Mouse (Mus musculus) kidney, embryonic 15.5 days (tissue): ENCODE measurements around the gene Gm21897. TPM values are rescaled to one million over a fixed set of nuclear protein-coding genes. Genes with fewer than 3 reads are reported as not detected.
A peak's percentile ranks its signal among the peaks of the same experiment; 100 is the strongest.
"Not testable (repeated sequence)": the region's sequence is repeated elsewhere in the genome, so short reads cannot be mapped to it uniquely, and the experiment has no call there.

Source experiments
- ATAC-seq: fragments of 200-750 bp; cut with Nextera tagmentation; replicated peaks from 2 replicates; pipeline ENCODE4 v1.8.0; 2017; ENCODE audit warnings: moderate TSS enrichment; ENCODE audit not compliant: low FRiP score
- H3K27ac ChIP-seq: fragments of 300-500 bp; sonication (generic); 2 replicates; pipeline ENCODE4 v1.5.1; 2015; ENCODE audit warnings: mild to moderate bottlenecking, inconsistent platforms
- H3K27me3 ChIP-seq: fragments of 300-500 bp; sonication (generic); 2 replicates; pipeline ENCODE4 v1.6.1; 2015; ENCODE audit warnings: inconsistent platforms
- H3K36me3 ChIP-seq: fragments of 300-500 bp; sonication (generic); 2 replicates; pipeline ENCODE4 v1.6.1; 2015; ENCODE audit warnings: inconsistent platforms
- H3K4me1 ChIP-seq: fragments of 300-500 bp; sonication (generic); 2 replicates; pipeline ENCODE4 v1.6.1; 2015; ENCODE audit warnings: inconsistent platforms
- H3K4me2 ChIP-seq: fragments of 300-500 bp; sonication (generic); 2 replicates; pipeline ENCODE4 v1.6.1; 2015; ENCODE audit warnings: moderate library complexity, mild to moderate bottlenecking, inconsistent platforms
- H3K4me3 ChIP-seq: fragments of 300-500 bp; sonication (generic); replicated peaks from 2 replicates; pipeline ENCODE4 v1.5.1; 2015; ENCODE audit warnings: mild to moderate bottlenecking, inconsistent platforms
- H3K9ac ChIP-seq: fragments of 300-500 bp; sonication (generic); 2 replicates; pipeline ENCODE4 v1.6.1; 2015; ENCODE audit warnings: mild to moderate bottlenecking, inconsistent platforms
- H3K9me3 ChIP-seq: fragments of 300-500 bp; sonication (generic); replicated peaks from 2 replicates; pipeline ENCODE4 v1.6.1; 2016; ENCODE audit warnings: inconsistent platforms
- WGBS: fragments of 180-500 bp; shearing (Covaris S2); methylation state at CpG from one replicate; pipeline ENCODE4 v1.1.7; 2015; ENCODE audit warnings: mixed read lengths; 5-methylcytosine and 5-hydroxymethylcytosine counted together
- polyA plus RNA-seq: library from polyadenylated mRNA; unstranded; fragments of >200 nt; fragmentation: Nextera tagmentation; extraction: Ambion mirVana; gene quantifications from 2 replicates; pipeline ENCODE4 v1.2.1, GENCODE M21; 2015

The Gm21897 gene
- polyA plus RNA-seq, result not detected in 2 replicates

DNA sequence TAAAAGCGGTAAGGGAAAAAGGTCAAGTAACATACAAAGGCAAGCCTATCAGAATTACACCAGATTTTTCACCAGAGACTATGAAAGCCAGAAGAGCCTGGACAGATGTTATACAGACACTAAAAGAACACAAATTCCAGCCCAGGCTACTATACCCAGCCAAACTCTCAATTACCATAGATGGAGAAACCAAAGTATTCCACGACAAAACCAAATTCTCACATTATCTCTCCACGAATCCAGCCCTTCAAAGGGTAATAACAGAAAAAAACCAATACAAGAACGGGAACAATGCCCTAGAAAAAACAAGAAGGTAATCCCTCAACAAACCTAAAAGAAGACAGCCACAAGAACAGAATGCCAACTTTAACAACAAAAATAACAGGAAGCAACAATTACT, at the start of gene Gm21897:
TSS of gene Gm21897 (plus strand) at position 301 of the 400 bp plus-strand sequence.
- H3K27me3 ChIP-seq, ATAC-seq, H3K4me1 ChIP-seq, H3K4me3 ChIP-seq, H3K36me3 ChIP-seq, H3K9ac ChIP-seq, H3K9me3 ChIP-seq, H3K27ac ChIP-seq, H3K4me2 ChIP-seq: not testable (repeated sequence)
- no CpG with 5 or more reads among the region's 4 CpGs for WGBS

DNA sequence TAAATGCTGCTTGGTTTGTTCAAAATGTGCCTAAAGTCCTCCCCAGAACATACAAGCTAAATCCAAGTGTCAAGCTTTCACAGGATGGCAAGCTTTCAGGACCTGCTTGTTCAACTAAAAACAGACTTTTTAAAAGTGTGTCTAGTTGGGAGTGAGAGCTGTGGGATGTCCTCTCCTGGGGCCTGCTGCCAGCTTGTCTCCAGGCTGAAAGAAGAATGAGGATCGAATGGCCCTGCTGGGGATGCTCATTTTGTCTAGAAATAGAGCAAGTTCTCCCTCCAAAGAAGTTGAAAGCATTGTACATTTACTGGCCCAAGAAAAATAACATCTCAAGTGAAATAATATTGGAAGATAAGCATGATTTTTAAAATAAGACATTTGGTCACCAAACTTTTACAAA, 45.0 kb upstream of the Gm21897 start:
- no peak for ATAC-seq

DNA sequence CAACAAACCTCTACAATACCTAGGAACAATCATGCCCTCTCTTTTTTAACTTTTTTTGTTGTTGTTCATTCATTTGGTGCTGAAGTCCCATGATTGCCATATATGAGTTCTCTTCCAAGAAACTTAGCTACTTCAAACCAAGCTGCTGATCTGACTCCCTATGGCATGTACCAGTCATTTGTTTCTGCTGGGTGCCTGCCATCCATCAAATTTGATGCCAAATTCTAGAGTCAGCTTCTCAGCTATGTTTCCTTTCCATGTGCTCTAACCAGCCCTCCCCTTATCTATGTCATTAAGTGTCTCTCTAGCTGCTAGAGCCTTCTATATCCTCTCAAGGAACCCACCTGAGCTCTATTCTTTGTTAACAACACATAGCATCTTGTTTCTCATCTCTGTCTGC, 39.8 kb upstream of the Gm21897 start:
- Histone ChIP-seq H3K4me1 (no peaks in the 10 kb centered on the region), H3K36me3 (no peaks in the 10 kb centered on the region), H3K27ac (no peak overlapping the region), H3K4me2 (no peak overlapping the region), H3K4me3 (no peak overlapping the region), H3K9ac (no peak overlapping the region), H3K27me3 (no peaks in the 10 kb centered on the region), H3K9me3 (no peaks in the 10 kb centered on the region)
- no peak for ATAC-seq

More for the DNA sequence above, 45.0 kb upstream of the Gm21897 start:
- H3K36me3 ChIP-seq, result no peaks in the 10 kb centered on the region
- no peak overlapping the region for H3K4me2 ChIP-seq
- H3K27me3 ChIP-seq, result no peaks in the 10 kb centered on the region
- no peak overlapping the region for H3K9ac ChIP-seq
- H3K9me3 ChIP-seq, result no peaks in the 10 kb centered on the region
- no peaks in the 10 kb centered on the region for H3K4me1 ChIP-seq
- H3K4me3 ChIP-seq, result no peak overlapping the region
- 52% methylated on average over 1 of the region's 1 CpGs for WGBS
- H3K27ac ChIP-seq, result no peak overlapping the region

DNA sequence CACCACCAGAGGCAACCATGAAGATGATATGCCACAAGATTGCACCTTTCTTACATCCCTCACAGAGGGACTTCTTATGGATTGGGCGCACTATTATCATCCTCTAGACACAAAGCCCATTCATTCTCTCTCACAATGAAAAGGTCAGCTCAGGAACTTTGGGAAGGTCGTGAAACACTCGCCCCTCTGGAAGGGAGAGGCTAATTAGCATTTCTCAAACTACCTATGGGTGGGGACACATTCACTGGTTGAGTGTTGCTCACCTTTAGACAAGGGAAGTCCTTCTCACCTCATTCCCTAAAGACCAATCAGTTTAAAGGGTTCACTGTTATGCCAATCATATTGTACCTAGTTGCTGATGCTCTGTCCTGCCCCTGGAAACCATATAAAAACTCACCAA, 24.2 kb upstream of the Gm21897 start:
- Histone ChIP-seq H3K36me3 (no peaks in the 10 kb centered on the region), H3K27me3 (no peaks in the 10 kb centered on the region), H3K9me3 (no peaks in the 10 kb centered on the region), H3K4me1 (0 out of 2 replicates have a peak, but pooled peaks cover 4% of the 10 kb centered on the region), H3K4me2 (no peak overlapping the region), H3K27ac (no peak overlapping the region), H3K4me3 (no peak overlapping the region), H3K9ac (no peak overlapping the region)
- 80% methylated on average over 3 of the region's 3 CpGs for whole genome bisulfite sequencing
- ATAC-seq, result no peak

DNA sequence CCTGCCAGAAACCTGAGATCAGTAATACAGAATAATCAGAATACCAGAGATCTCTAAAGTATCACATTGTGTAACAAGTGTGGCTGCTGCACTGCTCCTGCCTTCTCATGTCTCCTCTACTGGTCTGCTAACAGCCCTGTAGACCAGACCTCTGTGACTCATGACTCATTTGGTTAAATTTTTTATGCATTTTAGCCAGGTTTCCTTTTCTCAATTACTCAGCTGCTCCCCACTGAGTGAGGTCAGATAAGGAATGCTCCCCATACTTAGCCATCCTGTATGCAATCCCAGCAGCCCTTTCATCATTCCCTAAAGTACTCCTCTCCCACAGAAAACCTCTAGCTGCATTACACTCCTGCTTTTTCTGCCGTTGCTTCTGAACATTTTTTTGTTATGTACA, 23.0 kb upstream of the Gm21897 start:
- Histone ChIP-seq H3K27ac (no peak overlapping the region), H3K9me3 (no peaks in the 10 kb centered on the region), H3K4me1 (0 out of 2 replicates have a peak, but pooled peaks cover 4% of the 10 kb centered on the region), H3K4me2 (no peak overlapping the region), H3K36me3 (no peaks in the 10 kb centered on the region), H3K4me3 (no peak overlapping the region), H3K27me3 (no peaks in the 10 kb centered on the region), H3K9ac (no peak overlapping the region)
- 65% methylated on average over 1 of the region's 1 CpGs for WGBS
- ATAC-seq, result no peak

DNA sequence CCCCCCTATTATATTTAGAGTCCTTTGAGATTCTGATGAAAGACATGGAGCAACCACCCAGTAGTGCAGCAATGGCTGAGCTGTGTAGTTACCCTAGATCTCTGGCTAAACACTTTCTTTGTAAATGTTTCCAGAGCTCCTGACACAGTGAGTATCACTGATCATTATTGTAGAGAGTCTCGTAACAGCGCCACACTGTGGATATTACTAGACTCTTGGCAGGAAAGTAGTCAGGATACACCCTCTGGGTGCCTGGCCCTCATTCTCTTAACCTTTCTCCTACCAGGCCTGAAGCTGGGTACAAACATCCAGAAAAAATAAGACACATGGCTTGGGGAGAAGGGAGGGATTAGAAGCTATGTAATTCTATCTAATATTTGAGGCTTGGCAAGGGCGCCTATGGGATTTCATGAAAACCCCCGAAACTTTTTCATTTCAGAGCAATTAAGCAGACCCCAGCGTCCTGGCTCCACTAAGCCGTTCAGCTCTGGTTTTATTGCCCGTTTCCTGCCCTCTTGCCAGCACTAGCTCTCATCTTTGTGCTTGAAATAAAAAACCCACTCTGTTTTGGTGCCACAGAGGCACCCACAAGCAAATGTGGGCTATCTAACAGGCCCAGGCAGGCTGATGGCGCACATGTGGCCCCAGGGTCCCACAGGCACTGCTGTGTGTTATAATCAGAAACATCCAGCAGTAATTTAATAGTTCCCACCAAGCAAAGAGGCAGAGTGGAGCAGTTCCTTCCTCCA, 22.2 kb upstream of the Gm21897 start:
- H3K9me3 ChIP-seq, result no peaks in the 10 kb centered on the region
- H3K4me3 ChIP-seq, result no peak overlapping the region
- peak; percentile 83 for ATAC-seq
- no peaks in the 10 kb centered on the region for H3K27me3 ChIP-seq
- H3K4me2 ChIP-seq, result no peak overlapping the region
- H3K27ac ChIP-seq, result peak overlapping the region; percentile 54; the same call in 1 of the 2 replicates
- no peak overlapping the region for H3K9ac ChIP-seq
- H3K4me1 ChIP-seq, result 0 out of 2 replicates have a peak, but pooled peaks cover 4% of the 10 kb centered on the region
- no peaks in the 10 kb centered on the region for H3K36me3 ChIP-seq
- 43% methylated on average over 8 of the region's 8 CpGs for WGBS

DNA sequence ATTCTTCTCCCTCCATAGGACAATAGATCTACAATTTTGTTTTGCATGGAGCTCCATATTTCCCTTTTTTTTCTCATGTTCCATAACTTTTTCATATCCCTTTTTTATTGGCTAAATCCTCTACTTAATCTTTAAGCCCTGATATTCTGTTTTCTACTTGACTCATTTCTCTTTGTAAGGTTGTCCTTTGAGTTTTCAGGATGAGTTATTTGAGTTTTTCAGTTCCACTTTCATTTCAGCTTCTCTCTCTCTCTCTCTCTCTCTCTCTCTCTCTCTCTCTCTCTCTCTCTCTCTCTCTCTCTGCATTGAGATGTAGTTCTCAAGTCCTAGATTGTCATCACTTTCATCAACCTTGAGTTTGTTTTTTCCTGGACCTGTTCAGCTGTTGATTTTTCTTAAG, 17.3 kb downstream of the Gm21897 start:
- ATAC-seq, result no peak
- Histone ChIP-seq H3K4me3 (no peak overlapping the region), H3K27ac (no peak overlapping the region), H3K27me3 (no peaks in the 10 kb centered on the region), H3K4me2 (no peak overlapping the region), H3K4me1 (no peaks in the 10 kb centered on the region), H3K9ac (no peak overlapping the region), H3K36me3 (no peaks in the 10 kb centered on the region), H3K9me3 (no peaks in the 10 kb centered on the region)

DNA sequence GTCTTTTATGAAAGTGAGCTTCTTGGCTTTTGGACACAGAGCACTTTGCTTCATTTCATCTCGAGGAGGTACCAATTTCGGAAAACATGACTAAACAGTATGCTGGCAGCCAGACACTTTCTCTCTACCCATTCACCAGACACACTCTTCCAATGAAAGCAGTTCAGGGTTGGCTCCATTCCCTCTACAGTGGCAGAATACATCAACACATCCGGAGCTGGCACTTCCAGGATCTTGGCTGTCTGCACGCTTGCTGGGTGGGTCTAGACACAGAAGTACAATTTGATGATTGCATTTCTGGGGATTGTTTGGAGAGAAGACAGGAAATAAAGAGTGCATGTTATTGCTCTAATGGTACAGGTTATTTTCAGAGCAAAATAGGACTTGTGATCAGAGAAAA, 21.8 kb downstream of the Gm21897 start:
- H3K4me3 ChIP-seq, result no peak overlapping the region
- no peak overlapping the region for H3K4me2 ChIP-seq
- WGBS, result 82% methylated on average over 4 of the region's 4 CpGs
- no peaks in the 10 kb centered on the region for H3K9me3 ChIP-seq
- no peak overlapping the region for H3K9ac ChIP-seq
- ATAC-seq, result no peak
- H3K36me3 ChIP-seq, result no peaks in the 10 kb centered on the region
- no peaks in the 10 kb centered on the region for H3K4me1 ChIP-seq
- no peaks in the 10 kb centered on the region for H3K27me3 ChIP-seq
- no peak overlapping the region for H3K27ac ChIP-seq

DNA sequence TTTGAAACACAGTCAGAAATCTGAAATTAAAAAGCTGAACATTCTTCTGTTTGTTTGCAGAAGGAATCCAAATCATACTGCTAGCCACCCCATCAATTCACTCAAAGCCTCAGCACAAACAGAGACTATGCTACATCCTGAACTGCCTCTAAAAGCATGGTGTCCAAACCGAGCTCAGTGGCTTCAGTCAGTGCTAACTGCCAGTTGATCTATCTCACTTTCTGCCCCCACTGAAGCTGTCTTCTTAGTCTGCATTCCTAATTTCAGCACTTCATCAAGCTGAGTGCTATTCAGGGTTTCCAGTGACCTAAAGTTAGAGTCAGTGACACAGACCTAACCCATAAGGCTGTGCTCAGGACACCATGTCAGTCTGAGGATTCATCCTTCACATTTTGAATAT, 28.8 kb downstream of the Gm21897 start:
- Histone ChIP-seq H3K9ac (no peak overlapping the region), H3K4me3 (no peak overlapping the region), H3K4me2 (no peak overlapping the region), H3K27me3 (no peaks in the 10 kb centered on the region), H3K9me3 (no peaks in the 10 kb centered on the region), H3K36me3 (no peaks in the 10 kb centered on the region), H3K4me1 (no peaks in the 10 kb centered on the region), H3K27ac (no peak overlapping the region)
- no peak for ATAC-seq
- WGBS, result 56% methylated on average over 1 of the region's 1 CpGs

DNA sequence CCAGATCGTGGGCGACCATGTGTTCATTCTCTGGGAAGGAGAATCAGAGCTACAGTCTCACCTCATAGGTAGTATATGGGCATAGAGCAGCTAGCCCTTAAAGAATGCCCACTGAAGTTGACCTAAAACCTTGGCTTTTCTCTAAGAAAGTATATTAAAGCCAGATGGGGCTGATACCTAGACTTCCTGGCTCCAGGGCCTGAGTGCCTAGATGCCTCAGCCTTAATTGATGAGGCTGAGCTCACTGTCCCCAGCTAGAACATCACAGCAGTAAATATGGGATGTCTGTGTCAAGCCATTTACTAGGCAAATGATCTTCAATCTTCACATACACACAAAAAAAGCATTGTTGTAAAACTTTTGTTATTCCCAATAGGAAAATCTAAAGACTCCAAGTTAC, 32.1 kb downstream of the Gm21897 start:
- H3K4me3 ChIP-seq, result no peak overlapping the region
- no peaks in the 10 kb centered on the region for H3K27me3 ChIP-seq
- no peak overlapping the region for H3K9ac ChIP-seq
- H3K9me3 ChIP-seq, result no peaks in the 10 kb centered on the region
- ATAC-seq, result no peak
- H3K4me1 ChIP-seq, result no peaks in the 10 kb centered on the region
- no peaks in the 10 kb centered on the region for H3K36me3 ChIP-seq
- 79% methylated on average over 2 of the region's 2 CpGs for WGBS
- no peak overlapping the region for H3K27ac ChIP-seq
- no peak overlapping the region for H3K4me2 ChIP-seq

DNA sequence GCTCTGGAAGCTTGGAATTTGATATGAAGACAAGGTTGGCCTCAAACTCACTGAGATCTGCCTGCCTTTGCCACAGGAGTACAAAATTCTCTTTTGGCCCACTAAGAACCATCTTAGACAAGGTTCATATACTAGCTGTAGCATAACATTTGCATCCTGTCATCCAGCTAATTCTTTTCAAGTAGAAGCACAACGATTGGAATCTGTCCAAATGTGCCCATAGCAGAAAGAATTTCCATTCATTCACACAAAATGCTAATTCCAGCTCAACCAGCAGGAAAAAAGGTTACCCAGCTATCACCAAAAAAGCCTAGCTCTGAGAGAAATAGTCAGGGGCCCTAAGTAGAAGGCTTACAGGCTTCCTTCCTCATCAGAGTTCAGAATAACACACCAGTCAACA, 34.0 kb downstream of the Gm21897 start:
- Histone ChIP-seq H3K4me3 (no peak overlapping the region), H3K27me3 (no peaks in the 10 kb centered on the region), H3K9ac (no peak overlapping the region), H3K4me1 (no peaks in the 10 kb centered on the region), H3K36me3 (no peaks in the 10 kb centered on the region), H3K9me3 (no peaks in the 10 kb centered on the region), H3K4me2 (no peak overlapping the region), H3K27ac (no peak overlapping the region)
- ATAC-seq, result no peak
- WGBS, result 58% methylated on average over 1 of the region's 1 CpGs

DNA sequence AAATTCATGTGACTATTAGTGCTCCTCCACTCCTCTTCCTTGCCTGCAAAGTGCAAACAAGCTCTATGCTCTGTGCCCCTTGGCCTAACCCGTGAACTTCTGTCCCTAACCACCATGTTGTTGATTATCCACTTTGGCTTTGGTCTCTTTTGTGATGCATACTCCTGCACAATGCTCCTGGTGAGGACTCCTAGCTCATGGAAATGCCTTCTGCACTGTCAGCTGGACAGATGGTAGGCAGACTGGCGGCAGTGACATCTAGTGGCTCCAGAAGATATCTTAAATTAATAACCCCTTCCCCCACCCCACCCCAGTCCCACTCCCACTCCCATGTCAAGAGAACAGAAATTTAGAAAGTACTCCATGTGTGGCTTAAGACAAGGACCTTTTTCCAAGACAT, 35.1 kb downstream of the Gm21897 start:
- 0 out of 2 replicates have a peak, but pooled peaks have one; percentile 36 for ATAC-seq
- Histone ChIP-seq H3K27ac (no peak overlapping the region), H3K4me2 (no peak overlapping the region), H3K36me3 (no peaks in the 10 kb centered on the region), H3K9me3 (no peaks in the 10 kb centered on the region), H3K4me3 (no peak overlapping the region), H3K9ac (no peak overlapping the region), H3K27me3 (no peaks in the 10 kb centered on the region), H3K4me1 (no peaks in the 10 kb centered on the region)
- 54% methylated on average over 2 of the region's 2 CpGs for WGBS

DNA sequence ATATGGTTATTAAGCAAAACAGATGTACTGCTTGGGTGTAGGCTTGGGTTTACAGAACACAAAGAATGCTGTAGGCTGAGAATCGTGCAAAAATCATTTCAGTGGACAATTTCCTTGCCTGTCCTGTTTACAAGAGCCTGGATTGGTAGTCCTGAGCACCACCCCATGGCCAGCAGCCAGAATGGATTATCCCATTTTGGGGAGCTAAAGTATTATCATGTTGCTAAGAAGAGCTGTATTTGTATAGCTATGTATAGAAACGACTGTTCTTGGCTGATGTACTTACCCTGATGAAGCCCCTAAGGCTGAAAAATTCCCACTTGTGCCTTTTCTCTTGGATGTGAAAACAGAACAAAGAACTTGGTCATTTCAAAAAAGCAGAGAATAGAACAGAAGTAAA, 37.6 kb downstream of the Gm21897 start:
- no peak for ATAC-seq
- 61% methylated on average over 2 of the region's 2 CpGs for WGBS
- no peak overlapping the region for H3K27ac ChIP-seq

More for the DNA sequence above, 37.6 kb downstream of the Gm21897 start:
- H3K27me3 ChIP-seq, result no peaks in the 10 kb centered on the region
- no peaks in the 10 kb centered on the region for H3K9me3 ChIP-seq
- H3K9ac ChIP-seq, result no peak overlapping the region
- no peak overlapping the region for H3K4me3 ChIP-seq
- H3K4me1 ChIP-seq, result no peaks in the 10 kb centered on the region
- no peaks in the 10 kb centered on the region for H3K36me3 ChIP-seq
- no peak overlapping the region for H3K4me2 ChIP-seq
